Mouse (Mus musculus): ENCODE measurements around the gene Macf1.
"Not testable (repeated sequence)": the region's sequence is repeated elsewhere in the genome, so short reads cannot be mapped to it uniquely, and the experiment has no call there.

Gene Macf1

DNA sequence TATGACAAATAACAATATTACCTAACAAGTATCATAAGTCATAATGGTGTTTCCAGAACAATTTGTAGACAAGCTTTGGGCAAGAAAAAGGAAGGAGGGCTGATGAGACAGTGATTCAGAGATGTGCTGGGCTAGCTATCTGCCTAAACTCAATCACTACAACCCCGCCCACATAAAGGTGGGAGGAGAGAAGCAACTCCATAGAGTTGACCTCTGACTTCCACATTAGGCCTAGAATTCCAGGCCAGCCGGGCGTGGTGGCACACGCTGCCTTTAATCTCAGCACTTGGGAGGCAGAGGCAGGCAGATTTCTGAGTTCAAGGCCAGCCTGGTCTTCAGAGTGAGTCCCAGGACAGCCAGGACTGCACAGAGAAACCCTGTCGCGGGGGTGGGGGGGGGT, 153.2 kb downstream of the Macf1 start:
- DNase-seq: no peak

GRCm38 (mm10) chr4:123529230-123529629, 154.9 kb downstream of the Macf1 start:
- DNase-seq: peak; percentile 59 to 69

GRCm38 (mm10) chr4:123527607-123528010, 156.6 kb downstream of the Macf1 start:
- peak; percentile 59 to 63 for DNase-seq

DNA sequence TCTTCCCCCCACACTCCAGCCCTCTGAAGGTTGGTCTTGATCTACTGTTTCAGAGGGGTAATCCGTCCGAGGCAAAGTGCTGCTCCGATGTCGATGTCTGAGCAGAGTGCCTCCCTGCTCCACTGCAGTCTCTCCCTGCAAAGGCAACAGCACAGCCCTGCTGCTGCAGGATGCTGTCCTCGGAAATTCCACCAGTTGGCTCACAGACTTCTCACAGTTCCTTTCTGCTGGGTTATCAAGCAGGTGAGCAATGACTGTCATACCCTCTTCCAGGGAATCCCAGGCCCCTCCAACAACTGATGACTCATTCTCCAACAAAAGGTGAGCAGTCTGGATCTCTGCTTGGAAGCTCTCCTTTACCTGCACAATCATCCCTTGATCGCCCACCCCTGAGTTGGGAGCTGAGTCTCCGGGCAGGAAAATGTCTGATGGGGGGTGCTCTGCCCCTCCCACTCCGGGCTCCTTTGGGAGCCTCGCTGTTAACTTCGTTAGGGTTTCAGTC, 157.3 kb downstream of the Macf1 start:
- DNase-seq: peak; percentile 39 to 48

- no peak for DNase-seq
These were observed 159.4 kb downstream of the Macf1 start for GRCm38 (mm10) chr4:123524746-123525145.

GRCm38 (mm10) chr4:123520123-123520522, 164.0 kb downstream of the Macf1 start:
- not testable (repeated sequence) for DNase-seq

DNA sequence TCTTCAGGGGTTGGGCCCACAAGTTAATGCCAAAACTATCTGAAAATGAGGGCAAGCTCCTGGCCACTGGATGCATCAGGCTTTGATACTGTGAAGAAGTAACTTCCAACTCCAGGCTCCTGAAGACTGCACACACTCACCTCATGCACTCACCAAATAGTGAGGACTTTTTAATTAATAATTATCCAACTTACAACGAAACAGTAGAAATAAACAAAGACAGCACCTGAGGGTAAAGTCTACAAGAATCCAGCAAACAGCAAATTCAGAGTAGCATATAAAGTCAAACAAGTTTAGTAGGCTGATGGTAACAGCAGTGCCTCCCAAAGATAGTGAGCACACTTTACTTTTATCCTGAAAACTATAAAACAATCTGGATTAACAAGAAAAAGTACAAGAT, 168.5 kb downstream of the Macf1 start:
- no peak for DNase-seq

DNA sequence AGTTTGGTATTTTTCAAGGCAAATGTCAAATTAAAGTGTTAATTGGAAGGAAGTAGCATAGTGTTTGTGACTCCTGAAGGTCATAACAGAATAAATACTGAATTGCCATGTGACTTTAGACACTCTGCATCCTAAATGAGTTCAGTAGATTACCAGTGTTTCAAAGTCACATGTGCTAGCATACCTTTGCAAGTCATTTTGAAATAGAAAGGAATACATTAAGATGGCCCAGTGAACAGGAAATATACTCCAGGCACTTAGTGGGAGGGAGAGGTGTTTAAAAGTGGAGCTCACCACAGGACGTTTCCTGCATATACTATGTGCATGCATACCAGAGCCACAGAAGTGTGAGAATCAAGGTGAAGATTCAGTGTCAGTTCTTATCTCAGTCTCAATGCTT, 174.0 kb downstream of the Macf1 start:
- DNase-seq: no peak

DNA sequence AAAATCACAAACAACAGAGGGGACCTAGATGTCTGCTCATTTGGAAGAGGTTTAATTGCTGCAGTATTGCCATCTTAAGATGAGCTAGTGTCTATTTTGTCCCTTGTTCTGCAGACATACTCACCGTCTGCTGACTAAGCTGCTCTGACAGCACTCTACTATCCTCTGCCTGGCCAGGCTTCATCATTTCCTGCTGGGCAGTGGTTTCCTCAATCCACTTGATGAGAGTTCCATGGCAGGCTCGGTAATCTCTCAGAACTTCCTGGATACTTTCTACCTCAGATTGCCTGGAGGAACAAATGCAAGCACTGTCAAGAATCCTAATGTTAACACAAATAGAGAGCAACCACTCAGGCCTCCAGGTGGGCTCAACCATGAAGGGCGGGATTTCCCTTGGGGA, 195.1 kb downstream of the Macf1 start:
- DNase-seq: no peak

GRCm38 (mm10) chr4:123479991-123480390, 204.2 kb downstream of the Macf1 start:
- DNase-seq: no peak

DNA sequence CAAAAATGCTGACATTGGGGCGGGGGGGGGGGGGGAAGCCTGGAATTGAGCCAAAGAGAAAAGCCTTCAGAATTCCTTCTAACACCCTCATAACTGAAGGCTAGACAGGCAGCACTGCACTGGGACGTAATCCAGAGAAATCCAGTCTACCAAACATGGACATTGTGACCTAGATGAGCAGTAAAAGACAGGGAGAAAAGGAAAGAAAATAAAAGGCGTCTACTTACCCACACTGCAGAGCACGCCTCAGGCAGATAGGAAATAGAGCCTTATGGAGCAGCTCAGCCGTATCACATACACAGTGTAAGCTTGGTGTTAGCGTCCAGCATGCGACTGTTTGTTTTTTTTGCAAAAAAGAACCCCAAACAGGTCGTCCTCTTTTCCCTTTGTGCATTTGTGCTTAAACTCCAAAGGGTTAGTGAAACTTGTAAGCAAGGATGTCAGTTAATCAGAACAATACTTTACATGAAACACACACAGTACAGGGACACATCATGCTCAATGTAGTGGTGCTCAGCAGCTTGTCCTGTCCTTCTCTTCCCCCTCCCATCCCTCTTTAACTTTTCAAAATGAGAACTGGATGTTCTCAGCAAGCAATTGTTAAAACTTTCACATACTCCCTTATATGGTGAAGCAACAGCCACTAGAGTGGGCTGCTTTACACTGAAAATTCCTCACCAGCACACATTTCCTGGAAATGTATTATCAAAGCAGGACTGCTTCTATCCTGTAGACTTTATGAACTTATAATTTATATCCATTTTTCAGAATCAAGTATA, 205.3 kb downstream of the Macf1 start:
- DNase-seq: no peak

DNA sequence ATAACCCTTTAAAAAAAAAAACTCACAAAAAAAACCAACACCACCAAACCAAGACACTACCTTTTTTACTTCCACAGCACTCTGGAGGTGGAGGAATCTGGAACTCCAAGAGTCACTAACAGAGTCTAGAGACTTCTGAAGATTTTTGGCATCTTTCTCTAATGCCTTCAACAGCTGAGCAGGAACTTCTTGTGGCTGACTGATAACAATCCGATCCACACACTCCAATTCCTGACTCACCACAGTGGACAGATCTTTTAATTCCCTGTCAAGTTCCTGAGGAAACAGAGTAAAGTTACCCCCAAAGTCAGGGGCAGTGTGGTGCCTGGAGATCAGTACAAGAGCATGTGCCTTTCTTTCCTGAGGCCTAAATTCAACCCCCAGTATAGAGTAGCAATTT, 218.4 kb downstream of the Macf1 start:
- DNase-seq: no peak

GRCm38 (mm10) chr4:123460595-123461272, 223.4 kb downstream of the Macf1 start:
- peak in 1 of 2 experiments; percentile 15 for DNase-seq

GRCm38 (mm10) chr4:123454871-123455640, 229.1 kb downstream of the Macf1 start:
- no peak for DNase-seq

DNA sequence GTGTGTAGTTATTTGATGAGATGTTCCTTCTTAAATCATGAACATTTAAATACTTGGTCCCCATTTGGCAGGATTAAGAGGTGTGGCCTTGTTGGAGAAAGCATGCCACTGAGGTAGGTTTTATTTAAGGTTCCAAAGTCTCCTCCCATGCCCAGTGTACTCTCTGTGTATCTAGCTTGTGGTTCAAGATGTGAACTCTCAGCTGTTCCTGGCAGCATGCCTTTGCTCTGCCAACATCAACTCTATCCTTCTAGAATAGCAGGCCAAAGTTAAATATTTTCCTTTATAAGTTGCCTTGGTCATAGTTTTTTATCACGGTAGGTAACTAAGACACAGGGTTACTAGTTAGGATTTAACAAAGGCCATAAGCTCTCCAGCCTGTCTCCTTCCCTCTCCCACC, 230.4 kb downstream of the Macf1 start:
- no peak for DNase-seq

- DNase-seq: no peak
These were observed 232.2 kb downstream of the Macf1 start for GRCm38 (mm10) chr4:123451991-123452390.

DNA sequence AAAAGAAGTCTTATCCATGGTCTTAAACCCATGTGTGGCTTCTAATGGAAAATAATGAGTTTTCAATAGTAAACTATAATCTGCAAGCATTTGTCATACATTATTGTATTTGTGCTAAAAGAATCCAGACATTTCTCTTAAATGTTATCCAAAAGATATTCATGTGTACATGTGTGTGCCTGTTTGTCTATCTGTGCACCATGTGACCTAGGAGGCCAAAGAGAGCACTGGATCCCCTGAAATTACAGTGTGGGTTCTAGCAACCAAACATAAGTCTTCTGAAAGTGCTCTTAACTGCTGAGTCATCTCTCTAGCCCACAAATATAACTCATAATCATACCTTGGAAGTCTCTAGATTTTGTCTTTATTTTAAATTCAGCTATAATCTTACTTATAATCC, 234.9 kb downstream of the Macf1 start:
- no peak for DNase-seq

DNA sequence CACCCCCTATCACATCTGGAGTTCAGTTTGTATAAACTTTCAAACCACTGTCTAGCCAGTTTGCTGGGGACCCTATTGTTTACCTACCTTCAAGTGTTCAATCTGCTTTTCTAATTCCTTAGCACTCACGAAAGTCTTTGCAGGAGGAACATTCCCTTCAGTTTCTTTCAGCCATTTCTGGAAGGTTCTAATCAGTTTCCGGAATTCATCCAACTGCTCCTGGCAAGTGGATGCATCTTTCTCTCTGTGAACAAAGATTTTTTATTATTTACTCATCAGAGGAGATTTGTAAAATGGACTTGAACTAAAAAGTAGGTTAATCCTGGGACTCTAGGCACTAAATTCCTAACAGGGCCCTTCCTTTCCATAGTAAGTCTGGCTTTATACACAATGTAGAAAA, 236.1 kb downstream of the Macf1 start:
- no peak for DNase-seq

GRCm38 (mm10) chr4:123447251-123447650, 236.9 kb downstream of the Macf1 start:
- DNase-seq: no peak

DNA sequence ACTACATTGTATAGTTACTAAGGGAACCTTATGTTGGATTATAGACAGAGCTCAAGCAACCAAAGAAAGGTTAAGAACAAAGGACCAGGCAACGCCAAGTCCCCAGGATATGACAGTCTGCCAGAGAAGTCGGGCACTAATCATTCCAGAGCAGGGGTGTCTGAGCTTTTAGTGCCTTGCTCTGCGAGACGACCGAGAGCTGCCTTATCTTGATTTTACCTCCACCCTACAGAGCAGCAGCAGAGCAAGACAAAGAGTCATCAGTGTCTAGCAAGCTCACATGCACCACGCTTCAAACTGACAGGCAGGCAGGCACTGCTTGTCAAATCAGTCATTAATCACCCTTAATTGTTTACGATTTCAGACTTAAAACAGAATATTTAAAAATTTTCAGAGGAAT, 237.4 kb downstream of the Macf1 start:
- no peak for DNase-seq

DNA sequence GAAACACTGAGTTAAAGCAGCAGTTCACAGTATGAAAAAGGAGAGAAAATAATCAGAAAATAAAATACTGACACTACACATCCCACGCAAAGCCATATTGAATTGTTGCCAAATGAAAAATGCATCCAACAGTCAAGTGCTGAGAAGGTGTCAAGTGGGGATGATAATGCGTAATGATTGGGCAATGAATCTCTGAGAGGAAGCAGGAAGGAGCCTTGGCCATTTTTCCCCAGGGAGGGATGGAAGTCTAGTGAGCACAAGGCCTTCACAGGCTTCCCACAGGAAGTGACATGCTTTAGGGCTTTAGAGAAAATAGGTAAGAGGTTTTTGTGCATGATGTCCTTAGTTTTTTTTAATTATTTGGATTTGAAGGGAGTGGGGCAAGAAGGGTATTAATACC, 237.9 kb downstream of the Macf1 start:
- DNase-seq: not testable (repeated sequence)

GRCm38 (mm10) chr4:123438414-123438813, 245.7 kb downstream of the Macf1 start:
- DNase-seq: peak; percentile 50 to 51

GRCm38 (mm10) chr4:123433171-123433570, 251.0 kb downstream of the Macf1 start:
- DNase-seq: no peak
